Mouse (Mus musculus): ENCODE measurements around the gene Gzmm. TPM values are rescaled to one million over a fixed set of nuclear protein-coding genes. Genes with fewer than 3 reads are reported as not detected.

Gene Gzmm
- total RNA-seq, 1 experiment from 2014 or later = not detected

GRCm38 (mm10) chr10:79739234-79739633 lies 50.4 kb downstream of the Gzmm start:
- ATAC-seq (replicated peaks in 1 of 2; ENCODE audit: insufficient read depth in 1 of 2, low FRiP score in 2 of 2, low TSS enrichment in 1 of 2, low read depth in 1 of 2, poor library complexity in 2 of 2, severe bottlenecking in 2 of 2) = no peak

- no peak for ATAC-seq (replicated peaks in 1 of 2; ENCODE audit: insufficient read depth in 1 of 2, low FRiP score in 2 of 2, low TSS enrichment in 1 of 2, low read depth in 1 of 2, poor library complexity in 2 of 2, severe bottlenecking in 2 of 2)
Measured at GRCm38 (mm10) chr10:79740863-79741262, 52.0 kb downstream of the Gzmm start.

- ATAC-seq (replicated peaks in 1 of 2; ENCODE audit: insufficient read depth in 1 of 2, low FRiP score in 2 of 2, low TSS enrichment in 1 of 2, low read depth in 1 of 2, poor library complexity in 2 of 2, severe bottlenecking in 2 of 2) = no peak
Measured at GRCm38 (mm10) chr10:79743161-79743560, 54.3 kb downstream of the Gzmm start.

- no peak for ATAC-seq (replicated peaks in 1 of 2; ENCODE audit: insufficient read depth in 1 of 2, low FRiP score in 2 of 2, low TSS enrichment in 1 of 2, low read depth in 1 of 2, poor library complexity in 2 of 2, severe bottlenecking in 2 of 2)
Measured at GRCm38 (mm10) chr10:79743650-79744365, 55.0 kb downstream of the Gzmm start.

Other genes with a start within 250 kb of the Gzmm start
- not detected in 2 replicates for gene Vmn2r83, start 220.3 kb upstream of the Gzmm start, total RNA-seq (2017)
- gene Plpp2, start 155.2 kb upstream of the Gzmm start, total RNA-seq (2017) = 7.4 and 11.1 TPM in 2 replicates
- 17.9 and 18.5 TPM in 2 replicates for gene Mier2, start 133.8 kb upstream of the Gzmm start, total RNA-seq (2017)
- not detected in 2 replicates for gene Theg, start 101.7 kb upstream of the Gzmm start, total RNA-seq (2017)
- gene C2cd4c, start 75.0 kb upstream of the Gzmm start, total RNA-seq (2017) = 0.10 TPM in 1 of 2 replicates, not detected in the other
- gene Shc2, start 51.1 kb upstream of the Gzmm start, total RNA-seq (2017) = not detected in 2 replicates
- not detected in 2 replicates for gene Odf3l2, start 43.3 kb upstream of the Gzmm start, total RNA-seq (2017)
- gene Madcam1, start 24.5 kb upstream of the Gzmm start, total RNA-seq (2017) = not detected in 2 replicates
- 0.50 and 7.2 TPM in 2 replicates for gene Tpgs1, start 19.7 kb upstream of the Gzmm start, total RNA-seq (2017)
- 64.2 and 65.0 TPM in 2 replicates for gene Cdc34, start 6.8 kb upstream of the Gzmm start, total RNA-seq (2017)
- gene Bsg, start 15.5 kb downstream of the Gzmm start, total RNA-seq (2017) = 203 and 235 TPM in 2 replicates
- gene Hcn2, start 27.6 kb downstream of the Gzmm start, total RNA-seq (2017) = 0.44 TPM in 1 of 2 replicates, not detected in the other
- gene Polrmt, start 57.6 kb downstream of the Gzmm start, total RNA-seq (2017) = 10.9 and 12.1 TPM in 2 replicates
- not detected in 2 replicates for gene Fgf22, start 66.1 kb downstream of the Gzmm start, total RNA-seq (2017)
- gene Rnf126, start 77.9 kb downstream of the Gzmm start, total RNA-seq (2017) = 16.1 and 21.7 TPM in 2 replicates
- gene Fstl3, start 88.3 kb downstream of the Gzmm start, total RNA-seq (2017) = 0.99 and 1.6 TPM in 2 replicates
- 10.0 and 18.4 TPM in 2 replicates for gene Prss57, start 101.9 kb downstream of the Gzmm start, total RNA-seq (2017)
- 8.8 and 12.4 TPM in 2 replicates for gene Palm, start 104.6 kb downstream of the Gzmm start, total RNA-seq (2017)
- gene Misp, start 132.0 kb downstream of the Gzmm start, total RNA-seq (2017) = 0.13 TPM in 1 of 2 replicates, not detected in the other
- gene Ptbp1, start 165.4 kb downstream of the Gzmm start, total RNA-seq (2017) = 165 and 178 TPM in 2 replicates
- 25.6 and 141 TPM in 2 replicates for gene Prtn3, start 185.5 kb downstream of the Gzmm start, total RNA-seq (2017)
- gene Plppr3, start 185.6 kb downstream of the Gzmm start, total RNA-seq (2017) = 67.8 and 93.7 TPM in 2 replicates
- gene Elane, start 197.2 kb downstream of the Gzmm start, total RNA-seq (2017) = 41.4 and 147 TPM in 2 replicates
- gene Cfd, start 201.8 kb downstream of the Gzmm start, total RNA-seq (2017) = not detected in 2 replicates
- 26.8 and 34.2 TPM in 2 replicates for gene Med16, start 219.9 kb downstream of the Gzmm start, total RNA-seq (2017)
- gene Gm26602, start 221.8 kb downstream of the Gzmm start, total RNA-seq (2017) = not detected in 2 replicates
- gene Kiss1r, start 228.0 kb downstream of the Gzmm start, total RNA-seq (2017) = 0.10 and 0.19 TPM in 2 replicates
- gene R3hdm4, start 232.2 kb downstream of the Gzmm start, total RNA-seq (2017) = 56.9 and 83.5 TPM in 2 replicates
- 7.6 and 10.1 TPM in 2 replicates for gene Arid3a, start 238.0 kb downstream of the Gzmm start, total RNA-seq (2017)